Mouse (Mus musculus) layer of hippocampus, adult 9-11 months (tissue): ENCODE data around the gene Srgap1.
A peak's percentile ranks its signal among the peaks of the same experiment; 100 is the strongest.
"Not testable (repeated sequence)": the region's sequence is repeated elsewhere in the genome, so short reads cannot be mapped to it uniquely, and the experiment has no call there.

ENCODE experiments used
- DNase-seq: peaks from one replicate; pipeline ENCODE4 v3.0.0; 2022

Gene Srgap1

DNA sequence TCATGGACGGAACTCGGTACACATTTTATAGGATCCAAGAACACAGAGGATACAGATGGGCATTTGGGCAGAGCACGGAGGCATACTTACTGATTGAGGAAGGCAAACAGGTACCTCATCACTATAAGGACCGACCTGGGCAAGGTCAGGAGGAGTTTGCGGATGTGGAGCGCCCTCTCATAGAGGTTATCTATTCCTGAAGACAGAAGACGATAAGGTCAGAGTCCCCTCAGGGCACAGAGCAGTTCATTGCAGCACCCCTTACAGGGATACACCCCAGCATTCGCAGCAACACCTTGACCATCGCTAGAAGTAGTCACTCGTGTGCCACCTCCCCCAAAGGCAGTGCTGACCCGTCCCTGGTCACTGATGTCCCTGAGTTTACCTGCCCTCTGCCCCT lies 239.3 kb downstream of the Srgap1 start:
- DNase-seq = no peak

DNA sequence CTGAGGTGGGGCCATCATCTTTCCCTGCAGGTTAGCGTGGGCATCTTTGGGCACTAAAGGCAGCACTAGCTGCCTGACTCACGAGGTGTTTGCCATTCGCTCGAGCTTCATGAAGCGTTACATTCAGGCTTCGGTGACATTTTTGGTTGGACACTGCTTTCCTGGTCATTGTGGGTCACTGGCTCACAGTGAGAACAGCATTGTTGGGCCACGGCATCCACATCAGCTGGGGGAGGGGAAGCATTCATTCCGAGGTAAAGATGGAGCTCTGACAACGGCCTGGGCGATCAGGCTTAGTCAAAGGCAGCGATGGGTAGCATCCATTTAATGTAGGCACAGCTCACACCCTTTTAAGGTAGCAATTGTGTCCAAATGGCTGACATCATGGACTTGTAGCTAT lies 240.3 kb downstream of the Srgap1 start:
- DNase-seq = no peak

DNA sequence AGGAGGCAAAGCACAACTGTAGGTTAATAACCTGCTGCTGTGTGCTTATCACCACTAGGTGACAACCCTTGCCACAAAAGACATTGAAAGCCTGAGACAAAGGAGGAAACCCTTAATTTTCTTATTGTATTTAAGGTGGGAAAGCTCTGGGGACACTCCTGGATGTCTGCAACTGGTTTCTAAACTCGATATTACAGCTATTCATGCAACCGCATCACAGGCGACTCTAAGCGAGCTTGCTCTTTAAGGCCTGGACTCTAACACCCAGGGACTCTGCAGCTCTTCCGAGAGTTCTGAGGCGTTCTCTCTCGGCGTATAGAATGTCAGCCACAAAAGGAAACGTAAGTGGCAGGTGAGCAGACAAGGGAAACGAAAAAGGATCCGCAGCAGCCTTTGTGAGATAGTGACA lies 241.2 kb downstream of the Srgap1 start:
- DNase-seq = no peak

DNA sequence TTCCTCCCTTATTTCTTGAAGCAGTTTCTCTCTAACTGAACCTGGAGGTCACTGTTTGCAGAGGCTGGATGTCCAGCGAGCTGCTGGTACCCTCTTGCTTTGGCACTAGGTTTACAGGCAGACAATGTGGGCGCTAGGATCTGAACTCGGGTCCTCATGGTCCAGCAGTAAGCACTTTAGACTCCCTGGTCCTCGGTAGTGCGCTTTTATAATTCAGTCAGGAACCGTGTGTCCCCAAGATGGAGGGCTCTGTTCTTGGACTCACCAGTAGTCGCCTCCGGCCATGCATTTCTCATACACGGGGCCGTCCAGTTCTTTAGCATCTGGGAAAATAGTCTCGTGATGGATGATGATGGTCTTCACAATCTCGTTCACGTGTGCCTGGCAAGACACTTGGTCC lies 242.6 kb downstream of the Srgap1 start:
- no peak for DNase-seq

DNA sequence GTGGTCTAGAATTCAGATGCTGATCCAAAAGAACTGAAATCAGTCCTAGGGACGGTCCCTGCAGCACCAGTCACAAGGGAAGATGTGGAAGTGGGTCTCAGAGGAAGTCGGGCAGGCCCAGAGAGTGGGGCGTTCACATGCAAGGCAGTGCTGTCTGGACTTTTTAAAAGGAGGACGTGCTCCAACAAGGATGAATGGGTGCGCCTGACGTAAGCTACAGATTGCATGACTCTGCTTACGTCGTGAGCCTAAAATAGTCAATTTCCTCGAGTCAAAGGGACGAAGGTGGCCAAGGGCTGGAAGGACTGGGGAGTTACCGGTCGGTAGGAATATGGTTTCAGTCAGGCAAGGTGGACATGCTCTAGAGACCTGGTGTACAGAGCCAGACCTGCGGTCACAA lies 247.1 kb downstream of the Srgap1 start:
- DNase-seq = no peak

DNA sequence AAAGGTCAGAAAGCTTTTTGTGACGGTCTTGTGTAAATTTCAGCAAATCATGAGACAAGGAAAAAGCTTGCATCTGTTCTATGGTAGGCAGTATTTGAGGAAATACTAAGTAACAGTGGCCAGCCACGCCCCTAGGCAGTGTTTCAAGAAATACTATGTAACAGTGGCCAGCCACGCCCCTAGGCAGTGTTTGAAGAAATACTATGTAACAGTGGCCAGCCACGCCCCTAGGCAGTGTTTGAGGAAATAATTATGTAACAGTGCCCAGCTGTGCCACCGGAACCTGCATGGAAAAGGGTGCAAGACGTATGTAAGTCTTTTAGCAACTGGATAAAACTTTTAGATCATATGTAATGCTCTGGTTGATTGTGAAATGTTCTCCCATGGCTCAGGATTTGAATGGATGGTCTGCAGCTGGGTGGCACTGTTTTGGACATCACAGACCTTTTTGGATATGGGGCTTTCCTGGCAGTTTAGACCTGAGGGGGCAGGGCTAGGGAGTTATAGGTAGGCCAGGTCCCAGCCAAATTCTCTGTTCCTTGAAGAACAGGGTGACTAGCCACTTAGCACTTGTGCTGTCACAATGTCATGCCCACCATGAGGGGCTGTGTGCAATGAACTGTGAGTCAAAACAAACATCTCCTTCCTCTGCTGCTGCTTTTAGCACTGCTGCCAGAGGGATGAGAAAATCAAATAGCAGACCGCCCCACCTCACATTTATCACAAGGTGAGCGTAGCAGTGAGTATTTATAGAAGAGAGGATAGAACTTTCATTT lies 250.9 kb downstream of the Srgap1 start:
- DNase-seq = no peak

DNA sequence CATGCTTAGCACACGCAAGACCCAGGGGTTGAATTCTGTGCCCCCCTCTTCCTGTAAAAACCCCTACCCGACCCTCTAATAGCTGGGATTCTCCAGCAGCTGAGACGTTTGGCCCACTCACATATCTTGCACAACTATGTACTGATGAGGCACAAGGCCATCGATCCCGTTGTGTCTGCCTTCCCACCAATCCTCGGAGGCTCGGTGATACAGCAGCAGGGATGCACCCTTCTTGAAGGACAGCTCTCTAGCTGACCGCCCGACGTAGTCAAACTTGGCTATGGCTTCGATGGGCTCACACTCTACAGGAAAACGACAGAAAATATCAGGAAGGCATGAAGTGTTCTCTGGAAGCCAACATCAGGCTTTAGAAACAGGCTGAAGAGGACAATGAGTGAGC lies 252.6 kb downstream of the Srgap1 start:
- DNase-seq = no peak

DNA sequence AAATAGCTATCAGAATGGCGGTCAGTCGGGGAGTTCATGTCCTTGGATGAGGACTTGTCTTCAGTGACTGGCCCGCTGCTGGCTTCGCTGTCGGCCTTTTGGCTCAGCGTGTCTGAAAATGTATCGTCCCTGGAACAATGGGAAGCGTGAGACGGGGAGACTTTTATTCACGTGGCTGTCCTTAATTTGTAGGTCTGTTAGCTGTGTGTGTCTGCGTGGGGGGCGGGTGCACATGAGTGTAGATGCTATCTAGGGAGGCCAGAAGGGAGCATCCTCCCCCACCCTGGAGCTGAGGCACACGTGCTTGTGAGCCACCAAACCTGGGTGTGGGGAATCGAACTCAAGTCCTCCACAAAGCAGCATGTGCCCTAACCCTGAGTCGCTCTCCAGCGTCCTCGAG lies 254.5 kb downstream of the Srgap1 start:
- DNase-seq = no peak

DNA sequence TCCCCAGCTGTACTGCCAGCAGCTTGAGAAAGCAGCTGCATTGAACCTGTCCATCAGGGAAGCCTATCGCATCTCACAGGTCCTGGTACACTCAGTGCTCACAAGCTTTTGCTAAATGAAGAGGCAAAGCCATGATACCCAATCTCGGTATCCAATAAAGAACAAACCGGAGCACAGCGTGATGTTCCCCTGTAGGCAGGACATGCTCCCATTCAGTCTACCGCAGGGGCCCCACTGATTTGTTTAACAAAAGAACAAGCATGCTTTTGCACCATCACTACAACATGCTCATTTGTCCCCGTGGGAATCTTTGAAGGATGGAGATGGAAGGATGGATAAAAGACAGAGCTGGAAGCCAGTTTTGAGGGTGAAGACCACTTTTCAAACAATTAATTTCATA lies 257.0 kb downstream of the Srgap1 start:
- DNase-seq = no peak

DNA sequence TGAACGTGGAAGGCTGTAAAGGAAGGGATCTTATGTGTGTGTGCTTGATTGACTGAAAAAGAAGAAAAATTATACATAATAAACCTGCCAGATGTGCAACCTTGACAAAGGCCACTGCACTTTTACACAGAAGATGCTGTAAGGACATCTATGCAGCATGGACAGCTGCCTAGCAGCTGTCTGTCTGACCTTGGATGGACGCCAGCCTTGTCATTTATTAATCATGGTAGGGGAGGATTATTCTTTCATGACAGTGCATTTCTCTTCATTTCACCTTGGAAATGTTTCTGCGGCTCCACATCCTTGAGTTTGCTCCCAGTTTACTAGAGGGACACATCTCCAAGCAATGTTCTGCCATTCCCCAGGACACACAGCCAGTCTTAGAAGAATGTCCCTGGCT lies 258.6 kb downstream of the Srgap1 start:
- no peak for DNase-seq

DNA sequence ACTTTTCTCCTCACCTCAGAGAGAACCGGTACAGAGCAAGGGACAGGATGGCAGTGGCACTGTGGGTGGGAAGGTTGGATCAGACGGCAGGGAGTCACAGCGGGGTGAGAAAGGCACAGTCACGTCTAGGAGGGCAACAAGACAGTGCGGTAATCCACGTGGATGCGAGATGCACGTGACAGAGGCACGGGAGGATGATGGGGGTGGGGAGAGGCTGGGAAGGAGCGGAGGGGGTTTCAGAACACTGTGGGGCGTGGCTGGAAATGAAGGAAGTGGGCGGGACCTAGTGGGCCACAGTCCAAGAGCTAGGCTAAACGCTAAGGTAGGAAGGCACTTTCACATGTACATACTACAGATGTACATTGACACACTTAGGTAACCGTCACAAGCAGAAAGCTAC lies 266.0 kb downstream of the Srgap1 start:
- DNase-seq = no peak

DNA sequence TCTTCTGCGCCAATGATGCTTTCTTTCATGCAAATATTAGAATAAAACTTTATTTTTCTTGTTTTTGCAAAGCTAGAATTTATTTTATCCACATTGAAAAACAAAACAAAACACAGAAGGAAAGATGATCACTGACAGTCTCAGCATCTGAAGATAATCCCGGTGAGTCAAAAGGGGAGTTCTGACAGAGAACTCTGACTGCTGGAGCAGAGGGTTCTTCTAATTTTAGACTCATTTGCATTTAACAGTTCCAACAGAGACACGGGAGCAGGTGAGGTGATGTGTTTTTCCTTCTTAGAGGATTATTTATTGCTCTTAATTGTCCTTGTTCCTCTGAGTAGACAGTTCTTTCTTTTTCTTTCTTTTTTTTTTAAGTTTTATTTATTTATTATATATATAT lies 271.1 kb downstream of the Srgap1 start:
- DNase-seq = no peak

DNA sequence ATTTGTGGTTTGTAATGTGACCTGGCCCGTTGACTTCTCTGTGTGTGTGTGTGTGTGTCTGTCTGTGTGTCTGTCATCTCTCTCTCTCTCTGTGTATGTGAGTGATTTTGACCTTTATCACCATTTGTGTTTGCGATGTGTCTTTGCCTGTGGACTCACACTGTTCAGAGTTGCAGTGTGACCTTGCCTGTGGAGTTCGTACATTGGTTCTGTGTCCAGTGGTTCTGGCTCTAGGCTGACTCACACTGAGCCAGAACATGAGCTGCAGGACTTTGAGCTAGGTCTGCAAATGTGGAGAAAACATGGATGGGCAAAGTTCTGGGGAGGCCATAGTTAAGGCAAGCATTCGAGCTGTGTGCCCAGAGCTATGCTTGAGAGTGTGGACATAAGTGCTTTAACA lies 273.3 kb downstream of the Srgap1 start:
- DNase-seq = no peak

DNA sequence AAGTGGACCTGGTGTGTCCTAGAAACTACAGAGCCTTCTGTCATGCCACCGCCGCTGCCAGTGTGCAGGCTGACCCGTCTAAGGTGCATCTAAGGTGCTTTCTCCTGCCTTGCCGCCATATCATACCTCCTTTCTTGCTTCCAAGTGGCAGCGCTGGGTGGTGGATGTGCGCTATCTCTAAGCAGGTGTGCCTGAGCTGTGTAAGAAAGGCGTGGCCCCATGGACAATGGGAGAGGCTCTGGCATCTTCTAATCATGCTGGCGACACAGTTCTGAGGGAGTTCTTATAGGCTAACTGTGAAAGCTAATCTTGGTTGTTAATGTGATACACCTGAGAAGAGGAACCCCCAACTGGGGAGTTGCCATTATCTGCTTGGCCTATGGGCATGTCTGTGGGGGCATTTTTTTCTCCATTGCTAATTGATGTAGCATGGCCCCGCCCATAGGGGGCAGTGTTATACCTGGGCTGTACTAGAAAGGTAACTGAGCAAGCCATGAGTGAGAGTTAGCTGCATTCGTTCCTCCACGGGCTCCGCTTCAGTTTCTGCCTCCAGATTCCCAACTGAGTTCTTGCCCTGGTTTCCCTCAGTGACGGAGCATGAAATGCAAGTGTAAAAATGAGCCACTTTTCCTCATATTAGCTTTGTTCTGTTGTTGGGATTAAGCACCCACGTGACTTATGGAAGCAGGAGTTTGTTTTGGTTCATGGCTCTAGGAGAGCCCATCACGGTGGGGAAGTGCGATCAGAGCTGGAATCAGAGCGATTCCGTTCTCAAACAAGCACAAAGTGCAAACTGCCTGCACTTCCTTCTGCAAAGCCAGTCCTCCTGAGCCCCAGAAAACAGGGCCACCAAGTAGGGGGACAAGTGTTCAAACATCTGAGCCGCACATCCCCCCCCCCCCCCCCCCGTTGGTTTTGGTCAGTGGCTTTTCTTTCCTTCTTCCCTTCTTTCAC lies 276.2 kb downstream of the Srgap1 start:
- no peak for DNase-seq

DNA sequence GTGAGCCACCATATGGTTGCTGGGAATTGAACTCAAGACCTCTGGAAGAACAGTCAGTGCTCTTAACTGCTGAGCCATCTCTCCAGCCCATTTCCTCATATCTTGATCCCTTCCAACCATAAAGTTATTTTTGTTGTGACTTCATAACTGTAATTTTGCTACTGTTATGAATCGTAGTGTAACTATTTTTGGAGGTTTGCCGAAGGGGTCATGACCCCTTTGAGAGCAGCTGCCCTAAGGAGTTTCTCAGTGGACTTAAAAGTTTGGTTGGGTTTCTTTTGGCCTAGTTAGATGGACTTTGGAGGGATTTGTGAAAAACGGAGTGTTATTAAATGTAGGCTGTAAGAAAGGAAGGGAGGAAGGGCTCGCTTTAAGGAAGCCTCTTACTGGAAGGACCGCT lies 277.4 kb downstream of the Srgap1 start:
- DNase-seq = no peak

DNA sequence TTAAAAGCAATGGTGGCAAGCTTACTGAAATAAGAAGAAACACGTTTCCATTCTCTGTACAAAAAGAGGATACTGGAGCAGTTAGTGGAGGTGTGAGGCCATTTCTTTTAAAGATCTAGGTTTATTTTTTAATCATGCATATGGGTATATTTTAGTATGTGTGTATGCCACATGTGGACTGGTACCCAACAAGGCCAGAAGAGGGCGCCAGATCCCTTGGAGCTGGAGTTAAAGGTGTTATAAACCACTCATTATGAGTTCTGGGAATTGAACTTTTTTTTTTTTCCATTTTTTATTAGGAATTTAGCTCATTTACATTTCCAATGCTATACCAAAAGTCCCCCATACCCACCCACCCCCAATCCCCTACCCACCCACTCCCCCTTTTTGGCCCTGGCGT lies 279.8 kb downstream of the Srgap1 start:
- not testable (repeated sequence) for DNase-seq

DNA sequence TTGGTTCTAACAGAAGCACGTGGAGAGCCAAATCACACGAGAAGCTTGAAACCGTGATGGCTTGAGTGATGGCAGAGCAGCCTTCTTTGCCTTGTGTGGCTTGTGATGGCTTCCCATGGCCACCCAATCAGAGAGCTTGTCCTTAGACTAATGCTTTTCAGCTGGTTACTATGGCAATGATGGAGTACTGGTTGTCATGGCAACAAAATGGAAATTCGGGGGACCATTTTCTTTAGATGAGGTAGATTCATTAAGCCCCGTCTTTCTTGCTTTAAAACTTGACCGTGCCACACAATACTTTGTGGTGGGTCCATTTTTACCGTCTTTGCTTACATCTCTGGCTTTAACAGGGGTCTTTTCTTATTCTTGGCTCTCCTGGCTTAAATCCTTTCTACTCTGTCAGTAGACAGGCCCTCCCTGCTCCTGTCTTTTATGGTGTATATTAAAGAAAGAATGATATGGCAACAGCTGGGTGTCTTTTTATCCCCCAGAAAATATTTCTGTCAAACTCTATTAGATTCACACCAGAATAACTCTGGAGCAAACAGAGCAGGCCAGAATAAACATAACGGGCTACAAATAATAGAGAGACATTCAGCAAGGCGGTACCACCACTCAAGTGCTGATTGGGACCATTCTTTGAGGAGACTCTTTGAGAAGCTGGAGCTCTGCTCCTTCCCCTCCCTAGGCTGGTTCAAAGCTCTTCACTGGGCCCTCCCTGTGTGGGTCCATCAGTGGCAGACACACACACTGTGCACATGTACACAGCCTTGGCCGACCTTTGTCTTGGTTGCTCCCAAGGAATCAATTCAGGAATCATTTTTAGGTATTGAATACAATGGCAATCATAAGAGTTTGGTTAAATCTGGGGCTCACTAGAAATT lies 281.7 kb downstream of the Srgap1 start:
- DNase-seq = peak; percentile 58

DNA sequence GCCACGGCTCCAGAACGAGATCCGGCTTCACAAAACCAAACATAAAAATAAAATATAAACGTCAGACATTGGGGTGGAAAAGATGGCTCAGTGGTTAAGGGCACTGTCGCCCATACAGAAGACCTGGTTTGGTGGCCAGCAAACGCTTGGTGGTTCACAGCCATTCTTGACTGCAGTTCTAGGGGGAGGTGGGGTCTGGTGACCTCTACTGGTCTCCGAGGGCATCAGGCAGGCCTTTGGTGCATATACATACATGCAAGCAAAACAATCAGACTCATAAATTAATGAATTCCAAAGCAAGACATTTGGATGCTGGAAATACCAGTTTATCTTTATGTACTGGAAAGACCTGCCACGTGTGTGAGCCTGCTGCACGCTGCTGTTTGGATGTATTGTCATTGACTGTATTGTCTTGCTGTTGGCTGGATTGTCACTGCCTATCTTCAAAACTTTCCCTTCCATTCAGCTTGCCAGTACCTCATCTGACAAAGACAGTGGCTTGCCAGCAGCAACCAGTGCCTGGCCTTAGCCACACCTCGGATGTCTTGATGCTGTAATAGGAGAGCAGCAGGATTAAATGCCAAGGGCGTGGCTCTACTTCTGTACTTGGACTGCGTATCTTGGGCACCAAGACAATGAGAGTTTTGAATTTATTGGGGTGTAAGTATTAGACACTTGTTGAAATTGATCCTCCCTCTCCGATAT lies 282.5 kb downstream of the Srgap1 start:
- no peak for DNase-seq

DNA sequence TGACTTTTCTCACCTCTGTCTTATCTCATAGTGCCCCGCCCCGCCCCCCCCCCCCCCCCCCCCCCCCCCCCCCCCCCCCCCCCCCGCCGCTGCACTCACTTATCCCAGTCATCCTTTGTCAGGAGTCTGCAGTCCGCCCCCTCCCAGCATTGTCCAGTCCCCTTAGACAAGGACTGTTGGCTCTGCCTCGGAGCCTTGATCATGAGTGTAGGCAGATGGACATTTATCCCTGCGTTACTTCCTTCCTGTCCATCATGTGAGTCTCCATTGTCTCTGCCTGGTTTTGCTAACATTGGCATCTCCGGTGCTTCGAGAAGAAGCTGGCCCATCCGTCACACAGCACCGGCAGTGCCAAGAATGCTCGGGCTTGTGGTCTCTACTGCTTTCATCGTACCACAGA lies 283.9 kb downstream of the Srgap1 start:
- DNase-seq = no peak

DNA sequence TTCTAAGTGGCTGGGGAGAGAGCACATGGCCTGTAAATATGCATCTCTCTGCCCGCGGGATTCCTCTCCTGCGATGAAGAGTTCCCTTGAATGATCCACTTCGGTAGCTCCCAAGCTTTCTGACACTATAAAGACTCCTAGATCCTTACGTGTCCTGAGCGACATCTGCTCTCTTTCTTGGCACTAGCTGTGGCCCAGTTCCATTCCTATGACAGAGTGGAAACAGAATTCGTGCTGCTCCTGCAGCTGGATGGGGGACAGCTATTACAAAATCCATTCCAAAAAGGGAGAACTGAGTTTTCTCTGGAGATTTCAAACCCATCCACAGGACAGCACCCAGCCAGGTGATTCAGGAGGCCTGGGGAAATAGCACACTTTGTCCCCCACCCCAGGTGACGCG lies 285.0 kb downstream of the Srgap1 start:
- no peak for DNase-seq

DNA sequence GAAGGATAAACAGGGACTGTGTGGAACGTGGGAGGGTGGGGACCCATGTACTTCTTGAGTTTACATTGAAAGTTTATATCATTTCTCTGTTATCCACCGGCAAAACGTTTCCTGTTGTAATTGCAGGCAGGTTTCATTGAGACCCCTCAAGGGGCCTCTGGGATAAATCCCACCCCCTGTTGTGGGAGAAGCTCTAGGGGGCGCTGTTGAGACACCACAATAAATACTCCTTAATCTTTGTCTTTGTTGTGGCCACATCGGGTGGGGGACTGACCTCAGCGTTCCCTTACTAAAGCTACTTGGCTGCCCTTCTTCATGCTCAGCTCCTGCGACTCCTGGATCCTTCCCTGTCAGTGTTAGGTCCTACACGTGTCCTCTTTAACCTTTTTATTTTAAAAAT lies 288.0 kb downstream of the Srgap1 start:
- DNase-seq = no peak

DNA sequence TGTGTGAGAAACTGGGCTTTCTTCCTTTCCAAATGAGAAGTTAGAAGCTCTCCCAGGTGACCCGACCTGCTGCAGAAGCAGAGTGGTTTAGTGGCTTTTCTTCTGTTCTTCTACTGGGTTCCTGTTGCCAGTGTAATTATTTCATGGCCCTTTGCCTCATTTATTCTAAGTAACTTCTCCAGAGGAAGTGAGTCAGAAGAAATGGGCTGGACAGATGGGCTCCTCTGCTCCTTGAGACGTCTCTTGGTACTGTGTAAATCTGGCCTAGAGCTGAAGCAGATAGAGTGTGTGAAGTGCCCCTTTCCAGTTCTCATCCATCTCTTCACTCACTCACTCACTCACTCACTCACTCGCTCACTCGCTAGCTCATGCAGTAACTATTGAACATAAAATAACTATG lies 290.4 kb downstream of the Srgap1 start:
- no peak for DNase-seq

DNA sequence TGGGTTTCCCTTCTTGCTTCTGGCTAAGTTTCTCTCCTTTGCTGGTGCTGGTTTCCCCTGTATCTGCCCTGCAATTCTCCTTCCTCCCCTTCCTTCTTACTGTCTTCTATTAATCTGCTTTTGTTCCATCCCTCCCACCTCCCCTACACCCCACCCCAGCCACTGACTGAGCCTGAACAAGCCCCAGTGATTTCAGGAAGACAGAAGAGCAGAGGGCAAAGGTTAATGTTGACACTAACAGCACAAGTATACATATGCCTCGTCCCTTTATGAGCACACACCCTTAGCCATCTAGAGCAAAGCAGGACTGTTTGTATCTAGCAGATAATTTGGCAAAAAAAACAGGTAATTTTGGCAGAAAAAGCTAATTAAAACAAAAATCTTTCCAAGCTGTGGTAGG lies 291.3 kb downstream of the Srgap1 start:
- no peak for DNase-seq
